Mouse (Mus musculus) brain, embryonic 14.5 days (tissue): Measurements from ENCODE around the gene Sipa1l1. TPM values are rescaled to one million over a fixed set of nuclear protein-coding genes. Genes with fewer than 3 reads are reported as not detected.
"Not testable (repeated sequence)": the region's sequence is repeated elsewhere in the genome, so short reads cannot be mapped to it uniquely, and the experiment has no call there.

Experiments
- DNase-seq: peaks from one replicate; pipeline ENCODE4 v3.0.0-alpha.2; 2011; ENCODE audit warnings: low read depth
- CTCF ChIP-seq: fragments of 200-500 bp; IDR thresholded peaks from 2 replicates; pipeline ENCODE4 v1.5.1; 2012; ENCODE audit warnings: inconsistent platforms, mild to moderate bottlenecking, moderate library complexity, borderline replicate concordance; ENCODE audit not compliant: insufficient read depth, insufficient read length; ENCODE audit errors: extremely low read depth
- POLR2A ChIP-seq: fragments of 200-500 bp; IDR thresholded peaks from 2 replicates; pipeline ENCODE4 v1.6.1; 2012; ENCODE audit warnings: mild to moderate bottlenecking, inconsistent platforms, borderline replicate concordance; ENCODE audit not compliant: poor library complexity, insufficient read depth, insufficient read length, severe bottlenecking; ENCODE audit errors: extremely low read depth
- polyA plus RNA-seq: library from polyadenylated mRNA; depleted of rRNA; stranded (reverse); fragments of >200 nt; gene quantifications from 2 replicates; pipeline ENCODE4 v1.2.3, GENCODE M21; 2012

Gene Sipa1l1
- polyA plus RNA-seq, 1 experiment, result 24.1 TPM

DNA sequence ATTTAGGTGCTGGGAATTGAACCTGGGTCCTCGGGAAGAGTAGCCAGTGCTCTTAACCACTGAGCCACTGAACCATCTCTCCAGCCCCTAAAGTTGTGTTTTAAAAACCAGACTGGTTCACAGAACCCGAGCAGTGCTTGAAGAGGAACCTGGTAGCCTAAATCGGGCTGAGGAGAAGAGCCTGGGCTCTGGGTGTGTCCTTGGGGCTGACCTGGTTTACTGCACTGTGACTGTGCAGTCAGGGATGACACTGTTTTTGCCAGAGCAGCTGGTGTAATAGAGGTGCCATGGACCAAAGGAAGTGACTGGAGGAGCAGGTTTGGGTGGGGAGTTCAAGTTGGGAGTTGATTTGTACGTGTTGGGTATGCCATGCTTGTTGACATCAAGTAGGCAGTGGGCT, 10.5 kb downstream of the Sipa1l1 start:
- no peak for TF ChIP-seq POLR2A
- TF ChIP-seq CTCF, result no peak
- no peak for DNase-seq

DNA sequence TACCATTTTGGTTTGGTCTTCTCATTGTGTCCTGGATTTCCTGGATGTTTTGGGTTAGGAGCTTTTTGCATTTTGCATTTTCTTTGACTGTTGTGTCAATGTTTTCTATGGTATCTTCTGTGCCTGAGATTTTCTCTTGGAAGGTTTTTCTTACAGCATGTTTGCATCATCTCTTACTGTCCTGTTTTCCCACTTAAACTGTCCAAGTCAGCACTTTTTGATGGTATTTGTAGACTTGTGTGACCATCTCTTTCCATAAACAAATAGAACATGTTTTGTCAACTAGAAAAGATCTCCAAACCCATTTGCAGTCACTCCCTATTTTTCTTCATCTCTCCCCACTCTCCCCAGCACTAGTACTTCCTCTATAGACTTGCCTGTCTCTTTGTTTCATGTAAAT, 17.0 kb downstream of the Sipa1l1 start:
- not testable (repeated sequence) for DNase-seq

DNA sequence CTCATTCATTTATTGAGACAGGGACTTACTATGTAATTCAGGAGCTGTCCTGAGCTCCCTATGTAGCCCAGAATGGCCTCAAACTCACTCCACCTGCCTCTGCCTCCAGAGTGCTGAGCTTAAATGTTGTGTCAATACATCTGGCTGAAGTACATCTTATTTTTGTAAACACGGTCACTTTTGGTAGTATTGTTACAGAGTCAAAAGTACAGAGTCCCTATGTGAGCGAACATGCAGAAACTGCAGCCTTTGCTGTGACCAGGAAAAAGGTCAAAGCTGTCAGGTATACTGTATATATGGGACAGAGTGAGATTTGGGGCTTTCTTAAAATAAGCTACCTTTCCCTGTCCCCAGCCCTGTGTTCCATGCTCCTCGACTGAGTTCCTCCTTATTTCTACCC, 17.6 kb downstream of the Sipa1l1 start:
- TF ChIP-seq POLR2A, result no peak
- no peak for TF ChIP-seq CTCF
- DNase-seq, result no peak

DNA sequence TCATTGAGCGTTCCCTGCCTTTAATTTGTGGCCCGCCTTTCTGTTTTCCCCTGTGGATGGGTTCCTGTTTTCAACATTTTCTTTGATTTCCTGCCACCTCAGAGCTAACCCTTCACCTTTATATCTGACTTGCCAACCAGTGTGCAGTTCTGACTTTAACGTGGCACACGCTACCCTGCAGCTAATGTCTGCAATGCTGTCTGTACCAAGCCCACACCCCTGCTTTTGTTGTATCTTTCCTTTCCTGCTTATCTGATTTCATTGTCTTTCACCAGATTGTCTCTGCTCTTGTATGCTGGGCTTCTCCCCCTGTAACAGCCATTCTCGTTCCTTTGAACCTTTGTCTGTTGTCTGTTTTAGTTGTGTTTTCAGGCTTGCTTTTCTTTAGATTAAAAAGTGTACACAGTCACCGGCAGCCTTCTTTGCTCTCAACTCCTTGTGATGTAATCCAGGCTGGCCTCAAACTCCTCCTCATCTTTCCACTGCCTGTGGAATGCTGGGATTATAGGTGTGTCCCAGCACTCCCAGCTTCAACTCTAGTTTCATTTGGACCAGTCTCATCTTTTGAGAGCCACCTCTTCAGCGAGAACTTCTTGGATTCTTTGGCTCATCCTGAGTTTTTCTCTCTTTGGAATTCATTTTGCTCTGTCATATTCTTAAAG, 18.2 kb downstream of the Sipa1l1 start:
- DNase-seq, result no peak
- no peak for TF ChIP-seq POLR2A
- TF ChIP-seq CTCF, result no peak

DNA sequence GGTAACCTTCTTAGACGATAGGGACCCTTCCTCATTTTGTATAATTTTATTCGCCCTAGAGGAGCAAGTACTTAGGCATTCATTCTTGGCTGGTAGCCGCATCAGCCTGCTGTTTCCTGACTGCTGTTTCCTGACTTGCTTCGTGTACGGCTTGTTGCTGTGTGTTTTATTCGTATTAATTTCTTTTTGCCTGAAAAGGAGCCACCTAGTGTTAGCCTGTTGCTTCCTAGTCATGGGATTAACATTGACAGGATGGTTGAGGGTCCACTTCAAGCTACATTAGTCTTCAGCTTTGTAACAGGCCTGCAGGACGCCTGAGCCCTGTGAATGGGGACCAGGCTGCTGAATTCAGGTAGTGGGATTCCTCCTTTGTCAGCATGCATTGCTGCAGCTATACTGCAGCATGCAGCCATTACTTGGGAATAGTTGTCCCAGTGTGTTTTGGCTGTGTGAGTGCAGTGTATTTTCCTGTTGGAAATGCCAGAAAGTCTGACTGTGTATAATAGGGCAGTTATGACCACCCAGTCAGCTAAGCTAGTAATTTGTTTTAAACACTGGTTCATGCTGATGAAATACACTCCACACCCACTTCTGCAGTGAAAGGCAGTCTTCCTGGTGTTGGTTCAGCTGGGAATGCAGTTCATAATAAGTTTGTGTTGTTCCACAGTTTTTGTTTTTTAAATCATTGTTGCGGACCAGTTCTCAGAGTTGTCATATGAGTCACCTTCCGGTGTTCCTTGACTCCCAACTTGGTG, 19.4 kb downstream of the Sipa1l1 start:
- peak; percentile 24 for DNase-seq
- TF ChIP-seq POLR2A (no peak), CTCF (no peak)

DNA sequence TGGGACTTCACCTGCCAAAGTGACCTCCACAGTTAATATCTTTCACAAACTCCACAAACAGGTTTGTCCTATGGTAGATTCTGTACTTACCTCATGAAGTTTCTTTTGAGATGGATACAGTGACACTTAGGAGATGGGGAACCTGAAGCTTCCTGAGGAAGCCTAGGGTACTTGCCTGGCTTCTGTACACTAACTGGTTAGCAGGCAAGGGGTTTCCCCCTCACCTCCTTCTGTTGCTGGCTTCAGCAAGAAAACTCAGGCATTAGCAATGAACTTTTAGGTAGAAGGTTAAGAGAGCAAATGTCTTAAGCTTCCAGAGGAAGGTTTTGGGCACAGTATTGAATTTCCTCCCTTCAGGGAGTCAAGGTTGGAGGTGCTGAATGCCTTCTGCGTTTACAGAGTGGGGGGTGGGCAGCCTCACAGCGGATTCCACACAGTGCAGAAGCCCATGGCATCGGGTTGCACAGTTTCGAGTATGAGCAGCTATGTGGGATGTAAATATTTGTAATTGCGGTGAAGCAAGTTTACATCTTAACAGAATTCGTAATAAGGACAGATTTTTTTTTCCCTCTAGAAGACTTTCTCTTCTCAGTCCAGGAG, 20.1 kb downstream of the Sipa1l1 start:
- no peak for TF ChIP-seq CTCF
- no peak for TF ChIP-seq POLR2A
- no peak for DNase-seq

DNA sequence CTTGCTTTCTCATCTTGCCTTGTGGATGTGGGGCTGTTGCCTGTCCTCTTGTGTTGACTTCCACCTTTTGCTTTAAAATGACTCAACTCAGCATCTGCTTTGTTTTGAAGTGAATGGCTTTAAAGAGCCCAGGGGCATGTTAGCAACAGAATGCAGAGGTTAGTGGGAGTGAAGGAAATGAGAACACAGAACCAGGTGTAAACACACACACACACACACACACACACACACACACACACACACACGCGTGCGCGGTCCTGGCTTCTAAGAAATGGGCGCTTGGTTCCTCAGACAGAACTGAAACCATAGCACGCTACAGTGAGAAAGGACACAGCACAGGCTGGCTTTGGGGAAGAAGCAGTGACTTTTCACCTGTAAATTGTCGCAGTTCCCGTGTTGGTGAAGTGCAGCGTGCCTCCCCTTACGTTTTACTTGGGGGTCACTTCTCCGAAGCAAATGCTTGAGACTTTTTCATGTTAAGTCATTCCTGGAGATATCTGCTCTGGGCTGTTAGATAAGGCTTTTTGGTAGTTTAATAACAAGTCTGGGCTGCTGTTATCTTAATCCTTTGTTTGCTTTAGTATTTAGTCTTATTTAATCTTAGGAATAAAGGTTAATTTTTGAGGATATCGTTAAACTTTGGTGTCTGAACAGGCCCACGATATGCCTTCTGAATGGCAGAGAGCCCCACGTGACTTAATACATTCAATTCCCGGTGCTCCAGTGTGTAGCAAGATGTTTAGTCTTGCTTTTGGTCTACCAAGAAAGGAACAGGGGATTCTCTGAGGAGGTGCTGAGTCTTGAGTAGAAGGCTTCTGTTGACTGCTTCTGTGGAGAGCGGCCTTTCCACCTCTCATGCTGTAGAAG, 20.8 kb downstream of the Sipa1l1 start:
- TF ChIP-seq CTCF (no peak), POLR2A (no peak)
- DNase-seq, result no peak

DNA sequence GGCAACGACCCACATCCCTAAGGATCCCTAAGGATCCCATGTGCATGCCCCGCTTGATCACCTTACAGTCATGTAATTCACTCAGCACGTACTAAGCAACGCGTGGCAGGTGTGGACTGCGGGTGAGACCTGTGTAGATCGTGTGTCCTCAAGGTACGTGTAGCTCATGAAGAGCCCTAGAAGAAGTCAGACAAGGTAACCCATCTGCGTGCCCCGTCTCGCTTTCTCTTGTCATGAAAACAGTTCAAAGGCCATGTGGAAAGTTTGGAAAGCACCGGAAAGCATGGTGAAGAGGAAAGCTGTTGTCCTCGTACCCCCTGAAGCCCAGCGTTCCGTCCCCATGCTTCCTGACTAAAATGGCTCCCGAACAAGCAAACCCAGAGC, 21.5 kb downstream of the Sipa1l1 start:
- no peak for TF ChIP-seq CTCF
- no peak for TF ChIP-seq POLR2A
- DNase-seq, result no peak

DNA sequence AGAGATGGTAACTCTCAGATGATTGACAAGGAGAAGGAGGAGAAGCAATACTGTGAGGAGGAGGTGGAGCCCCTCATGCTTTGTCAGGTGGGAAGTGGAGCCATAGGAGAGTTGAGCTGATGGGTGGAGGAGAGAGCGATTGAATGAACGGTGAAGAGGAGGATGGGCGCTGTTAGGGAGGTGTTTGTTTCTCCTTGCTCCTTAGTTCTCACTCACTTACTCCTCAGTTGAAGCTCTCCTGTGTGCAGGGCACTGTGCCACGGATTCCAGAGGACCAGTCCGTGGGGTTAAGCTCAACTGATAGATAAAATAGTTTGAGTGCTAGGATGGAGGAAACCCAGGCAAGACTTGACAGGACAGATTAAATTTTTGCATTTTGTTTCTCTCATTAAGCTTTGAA, 22.6 kb downstream of the Sipa1l1 start:
- DNase-seq, result no peak
- TF ChIP-seq CTCF, result no peak
- no peak for TF ChIP-seq POLR2A

DNA sequence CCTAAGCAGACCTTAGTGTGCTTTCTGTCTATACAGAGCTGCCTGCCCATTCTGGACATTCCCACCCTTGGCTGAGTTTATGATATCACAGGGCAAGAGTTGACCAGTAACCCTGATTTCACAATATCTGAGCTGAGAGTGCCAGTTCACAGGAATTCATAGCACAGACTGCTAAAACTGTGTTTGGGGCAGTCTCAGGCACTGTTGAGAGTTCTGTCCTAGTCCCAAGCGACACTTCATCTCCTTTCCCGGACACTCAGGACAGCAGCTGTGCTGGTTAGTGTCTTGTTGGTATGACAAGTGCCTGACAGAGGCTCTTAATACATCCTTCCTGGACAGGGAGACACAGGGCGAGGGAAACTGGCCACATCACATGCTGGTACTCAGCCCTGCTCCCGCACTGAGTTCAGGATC, 23.5 kb downstream of the Sipa1l1 start:
- no peak for DNase-seq
- no peak for TF ChIP-seq POLR2A
- TF ChIP-seq CTCF, result no peak

DNA sequence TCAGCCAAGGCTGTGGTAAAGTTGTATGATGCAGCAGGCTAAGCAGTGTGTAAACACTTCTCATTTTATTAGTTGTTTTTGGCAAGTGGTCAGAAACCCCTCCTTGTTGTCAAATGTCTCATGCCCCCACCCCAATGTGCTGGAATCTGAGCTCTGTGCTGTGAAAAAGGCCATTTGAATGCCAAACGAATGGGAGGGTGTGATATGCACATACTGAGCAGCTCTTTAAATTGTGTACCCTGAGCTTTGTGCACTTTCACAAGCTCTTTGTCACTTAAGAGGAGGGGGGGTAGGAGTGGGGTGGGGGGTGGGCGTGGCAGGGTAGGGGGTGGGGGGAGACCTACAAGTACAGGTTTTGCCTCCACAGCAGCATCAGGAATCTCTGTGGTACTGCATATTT, 24.4 kb downstream of the Sipa1l1 start:
- TF ChIP-seq POLR2A, result no peak
- no peak for TF ChIP-seq CTCF
- no peak for DNase-seq

DNA sequence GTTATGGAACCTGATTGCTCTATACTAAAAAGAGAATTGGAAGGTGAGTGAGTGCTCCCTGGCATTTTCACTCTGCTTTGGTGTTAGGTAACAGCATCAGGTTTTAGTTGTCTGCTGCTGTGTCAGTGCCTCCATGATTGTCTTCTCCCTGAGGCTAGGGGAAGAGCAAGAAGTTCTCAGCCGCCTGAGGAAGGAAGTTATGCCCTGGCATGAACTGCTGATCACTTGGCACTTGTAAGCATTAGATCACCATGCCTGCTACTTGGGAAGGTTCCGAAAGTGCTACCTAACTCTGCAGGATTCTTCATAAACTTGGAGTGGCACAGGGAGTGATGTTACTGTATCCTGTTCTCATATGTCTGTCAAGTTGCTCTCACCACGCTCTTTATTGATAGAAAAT, 25.8 kb downstream of the Sipa1l1 start:
- no peak for DNase-seq
- TF ChIP-seq POLR2A (no peak), CTCF (no peak)

DNA sequence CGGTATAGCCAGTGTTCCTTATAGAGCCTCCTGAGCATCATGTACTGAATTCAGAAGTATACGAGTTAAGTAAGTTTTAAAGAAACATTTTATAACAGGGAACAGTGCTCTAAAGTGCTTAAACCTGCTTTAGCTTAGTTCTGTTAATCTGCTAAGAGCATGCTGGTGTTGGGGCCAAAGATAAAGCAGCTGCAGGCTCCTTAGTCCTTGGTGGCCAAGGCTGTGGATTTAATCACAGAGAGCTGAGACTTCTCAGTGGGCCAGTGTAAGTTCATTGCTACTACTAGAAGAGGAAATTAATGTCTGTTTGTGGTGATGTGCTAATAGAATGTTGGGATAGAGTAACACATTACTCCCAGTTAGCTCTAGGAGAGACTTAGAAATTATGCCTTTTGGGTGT, 27.1 kb downstream of the Sipa1l1 start:
- DNase-seq, result no peak

More for the DNA sequence above, 27.1 kb downstream of the Sipa1l1 start:
- TF ChIP-seq POLR2A (no peak), CTCF (no peak)
